Mouse (Mus musculus) myocyte (in vitro differentiated cells): ENCODE results near the gene Atp2b4.

Experiments used
- CEBPB ChIP-seq: IDR thresholded peaks from 2 replicates; pipeline ENCODE4 v1.6.1; 2011; ENCODE audit warnings: mild to moderate bottlenecking, moderate library complexity; ENCODE audit not compliant: poor library complexity, insufficient read depth, severe bottlenecking
- E2F4 ChIP-seq: IDR thresholded peaks from one replicate; pipeline ENCODE4 v1.6.1; 2011; ENCODE audit warnings: mild to moderate bottlenecking, control low read depth, moderate library complexity; ENCODE audit not compliant: insufficient read depth
- POLR2A ChIP-seq: IDR thresholded peaks from one replicate; pipeline ENCODE4 v1.6.1; 2011; ENCODE audit warnings: low read depth, mild to moderate bottlenecking, control low read depth, moderate library complexity; ENCODE audit not compliant: insufficient read length
- POLR2AphosphoS2 ChIP-seq: IDR thresholded peaks from one replicate; pipeline ENCODE4 v1.6.1; 2011; ENCODE audit warnings: low read depth, control low read depth; ENCODE audit not compliant: insufficient read length
- REST ChIP-seq: IDR thresholded peaks from one replicate; pipeline ENCODE4 v1.6.1; 2011; ENCODE audit warnings: mild to moderate bottlenecking, control low read depth, moderate library complexity; ENCODE audit not compliant: insufficient read depth, insufficient read length
- USF1 ChIP-seq: IDR thresholded peaks from one replicate; pipeline ENCODE4 v1.6.1; 2011; ENCODE audit warnings: low read depth, mild to moderate bottlenecking, control low read depth, moderate library complexity

GRCm38 (mm10) chr1:133771831-133772399 is 28.9 kb downstream of the Atp2b4 start:
- TF ChIP-seq CEBPB = no peak
- no peak for TF ChIP-seq REST
- no peak for TF ChIP-seq POLR2AphosphoS2
- no peak for TF ChIP-seq E2F4
- TF ChIP-seq POLR2A = no peak
- TF ChIP-seq USF1 = no peak
